Mouse (Mus musculus): ENCODE data around the gene Ifi35.
"Not testable (repeated sequence)": the region's sequence is repeated elsewhere in the genome, so short reads cannot be mapped to it uniquely, and the experiment has no call there.

Ifi35 gene

DNA sequence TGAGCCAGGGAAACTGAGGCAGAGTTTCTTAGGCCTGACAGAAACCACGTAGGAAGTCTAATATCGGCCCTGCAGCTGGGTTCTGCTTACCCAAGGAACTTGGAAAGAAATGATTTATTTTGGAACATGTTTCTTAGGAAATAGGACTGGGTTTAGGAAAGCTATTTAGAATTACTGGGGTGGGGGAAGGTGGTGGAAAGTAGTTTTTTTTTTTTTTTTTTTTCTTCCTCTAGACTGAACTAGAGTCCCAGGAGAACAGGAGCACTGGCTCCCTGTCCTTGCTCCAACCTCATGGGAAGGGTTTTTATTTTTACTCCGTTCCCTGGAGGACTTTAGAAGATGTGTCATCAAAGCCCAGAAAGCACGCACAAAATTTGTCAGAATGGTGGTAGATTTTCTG, 20.9 kb downstream of the Ifi35 start:
- H3K27me3 ChIP-seq (ENCODE audit: control insufficient read depth, insufficient read depth, low read length, poor library complexity, severe bottlenecking), result peaks cover 4% of the 10 kb centered on the region; the same call in 1 of the 2 replicates
- DNase-seq (ENCODE audit: low read depth, low spot score), result no peak
- no peaks in the 10 kb centered on the region for H3K36me3 ChIP-seq (ENCODE audit: control insufficient read depth, insufficient read depth, low read length, poor library complexity, severe bottlenecking)

DNA sequence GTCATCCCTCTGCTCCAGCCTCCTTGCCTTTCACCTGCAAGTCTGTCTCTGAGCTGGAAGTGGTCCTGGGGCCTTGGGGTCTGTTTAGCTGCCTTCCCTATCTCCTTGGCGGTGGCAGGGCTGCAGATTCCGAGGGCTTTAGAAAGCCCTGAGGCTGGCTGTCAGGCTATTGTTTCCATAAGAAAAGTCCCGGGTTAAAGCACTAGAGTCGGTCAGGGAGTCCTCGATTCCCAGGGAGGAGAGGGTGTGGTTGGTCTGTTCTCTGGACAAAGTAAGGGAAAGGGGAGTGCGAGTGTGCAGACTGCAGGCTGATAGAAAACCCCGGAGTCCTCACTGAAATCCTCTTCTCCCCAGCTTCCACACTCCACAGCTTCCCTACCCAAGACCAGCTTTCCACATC, 22.0 kb downstream of the Ifi35 start:
- Histone ChIP-seq H3K27me3 (ENCODE audit: control insufficient read depth, insufficient read depth, low read length, poor library complexity, severe bottlenecking) (peaks cover 4% of the 10 kb centered on the region; the same call in 1 of the 2 replicates), H3K36me3 (ENCODE audit: control insufficient read depth, insufficient read depth, low read length, poor library complexity, severe bottlenecking) (no peaks in the 10 kb centered on the region)
- DNase-seq (ENCODE audit: low read depth, low spot score), result no peak

DNA sequence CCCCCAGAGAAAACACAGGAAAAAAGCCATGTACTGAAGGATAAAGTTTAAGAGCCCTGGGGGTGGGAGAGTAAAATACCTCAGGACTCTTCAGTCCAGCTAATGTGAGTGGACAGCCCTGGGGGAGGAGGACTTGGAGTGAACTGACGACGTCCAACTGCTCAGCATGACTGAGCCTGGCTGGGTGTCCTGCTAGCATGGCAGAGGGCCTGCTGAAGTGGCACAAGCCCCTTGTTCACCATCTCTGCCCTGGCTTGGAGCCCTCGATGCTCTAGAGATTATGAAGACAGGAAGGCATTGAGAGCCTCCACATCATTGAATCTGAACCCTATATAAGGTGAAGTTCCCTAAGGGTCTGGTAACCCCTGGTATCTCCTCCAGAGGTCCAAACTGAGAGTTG, 23.7 kb downstream of the Ifi35 start:
- Histone ChIP-seq H3K27me3 (ENCODE audit: control insufficient read depth, insufficient read depth, low read length, poor library complexity, severe bottlenecking) (peaks cover 4% of the 10 kb centered on the region; the same call in 1 of the 2 replicates), H3K36me3 (ENCODE audit: control insufficient read depth, insufficient read depth, low read length, poor library complexity, severe bottlenecking) (no peaks in the 10 kb centered on the region)
- no peak for DNase-seq (ENCODE audit: low read depth, low spot score)

DNA sequence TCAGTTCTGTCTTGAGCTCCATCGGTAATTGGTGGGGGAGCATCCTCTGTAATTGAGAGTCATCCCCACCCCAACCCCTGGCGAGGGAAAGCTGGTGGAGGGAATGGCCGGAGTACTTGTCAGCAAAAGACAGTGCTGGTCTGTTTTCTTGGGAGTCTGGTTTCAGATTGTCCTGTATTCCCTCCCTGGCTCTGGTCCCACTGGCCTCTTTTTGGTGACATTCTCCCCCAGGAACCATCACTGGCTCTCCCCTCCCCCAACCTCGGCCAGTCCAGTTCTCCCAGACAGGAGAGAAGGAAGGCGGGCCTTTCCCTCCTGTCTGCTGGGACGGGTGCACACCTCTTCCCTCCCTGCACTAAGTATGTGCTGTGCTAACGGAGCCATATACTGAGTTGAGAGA, 24.1 kb downstream of the Ifi35 start:
- no peak for DNase-seq (ENCODE audit: low read depth, low spot score)
- H3K36me3 ChIP-seq (ENCODE audit: control insufficient read depth, insufficient read depth, low read length, poor library complexity, severe bottlenecking), result no peaks in the 10 kb centered on the region
- peaks cover 4% of the 10 kb centered on the region; the same call in 1 of the 2 replicates for H3K27me3 ChIP-seq (ENCODE audit: control insufficient read depth, insufficient read depth, low read length, poor library complexity, severe bottlenecking)

DNA sequence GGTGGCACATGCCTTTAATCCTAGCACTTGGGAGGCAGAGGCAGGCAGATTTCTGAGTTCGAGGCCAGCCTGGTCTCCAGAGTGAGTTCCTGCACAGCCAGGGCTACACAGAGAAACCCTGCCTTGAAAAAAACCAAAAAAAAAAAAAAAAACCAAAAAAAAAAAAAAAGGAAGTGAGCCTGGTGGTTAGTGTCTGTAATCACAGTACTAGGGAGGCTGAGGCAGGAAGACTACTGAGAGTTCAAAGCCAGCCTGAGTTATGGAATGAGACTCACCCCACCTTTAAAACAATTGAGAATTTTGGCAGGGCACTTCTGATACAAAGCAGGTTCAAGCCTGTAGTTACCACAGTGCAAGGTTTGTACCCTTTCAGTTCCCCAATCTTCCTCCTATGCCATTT, 25.5 kb downstream of the Ifi35 start:
- DNase-seq (ENCODE audit: low read depth, low spot score); H3K36me3 ChIP-seq (ENCODE audit: control insufficient read depth, insufficient read depth, low read length, poor library complexity, severe bottlenecking); H3K27me3 ChIP-seq (ENCODE audit: control insufficient read depth, insufficient read depth, low read length, poor library complexity, severe bottlenecking): not testable (repeated sequence)

DNA sequence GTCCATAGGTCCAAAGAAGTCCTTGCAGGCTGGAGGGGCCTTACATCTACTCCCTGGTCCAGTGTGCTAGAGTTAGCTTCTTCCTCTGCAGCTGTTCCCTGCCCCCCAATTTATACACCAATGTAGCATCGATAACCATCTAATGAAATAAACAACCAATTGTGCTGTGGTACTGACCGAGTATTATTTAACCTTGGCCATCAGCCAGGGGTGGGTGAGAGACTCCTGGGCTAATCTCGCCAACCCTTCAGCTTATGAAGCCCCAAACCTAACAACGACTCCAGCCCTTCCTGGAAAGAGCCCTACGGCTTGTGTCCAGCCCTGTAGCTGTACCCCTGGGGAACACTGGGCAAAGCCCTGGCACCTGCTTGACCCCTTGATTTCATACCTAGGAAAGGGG, 26.1 kb downstream of the Ifi35 start:
- DNase-seq (ENCODE audit: low read depth, low spot score), result no peak
- no peaks in the 10 kb centered on the region for H3K36me3 ChIP-seq (ENCODE audit: control insufficient read depth, insufficient read depth, low read length, poor library complexity, severe bottlenecking)
- no peaks in the 10 kb centered on the region for H3K27me3 ChIP-seq (ENCODE audit: control insufficient read depth, insufficient read depth, low read length, poor library complexity, severe bottlenecking)

DNA sequence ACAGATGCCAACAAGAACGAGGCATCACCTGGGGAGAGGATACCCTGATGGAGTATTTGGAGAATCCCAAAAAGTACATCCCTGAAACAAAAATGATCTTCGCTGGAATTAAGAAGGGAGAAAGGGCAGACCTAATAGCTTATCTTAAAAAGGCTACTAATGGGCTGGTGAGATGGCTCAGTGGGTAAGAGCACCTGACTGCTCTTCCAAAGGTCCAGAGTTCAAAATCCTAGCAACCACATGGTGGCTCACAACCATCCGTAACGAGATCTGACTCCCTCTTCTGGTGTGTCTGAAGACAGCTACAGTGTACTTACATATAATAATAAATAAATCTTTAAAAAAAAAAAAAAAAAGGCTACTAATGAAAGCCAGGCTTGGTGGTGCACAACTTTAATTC, 28.2 kb downstream of the Ifi35 start:
- H3K36me3 ChIP-seq (ENCODE audit: control insufficient read depth, insufficient read depth, low read length, poor library complexity, severe bottlenecking); DNase-seq (ENCODE audit: low read depth, low spot score): not testable (repeated sequence)

DNA sequence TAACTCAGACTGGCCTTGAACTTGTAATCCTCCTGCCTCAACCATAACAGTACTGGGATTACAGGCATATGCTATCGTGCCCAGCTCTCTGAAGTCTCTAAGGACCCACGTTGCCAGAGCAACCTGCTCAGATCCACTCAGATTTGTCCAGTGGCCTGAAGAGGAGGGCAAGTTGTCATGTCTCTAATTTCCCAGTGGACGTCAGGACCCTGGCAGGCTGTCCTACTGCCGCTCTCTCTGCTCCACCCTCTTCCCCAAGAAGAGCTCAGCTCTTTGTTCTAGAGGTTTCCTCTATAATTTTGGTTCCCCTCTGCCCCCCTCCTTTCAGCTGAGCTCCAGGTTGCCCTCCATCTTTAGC, 29.0 kb downstream of the Ifi35 start:
- no peaks in the 10 kb centered on the region for H3K36me3 ChIP-seq (ENCODE audit: control insufficient read depth, insufficient read depth, low read length, poor library complexity, severe bottlenecking)
- no peak for DNase-seq (ENCODE audit: low read depth, low spot score)
- H3K27me3 ChIP-seq (ENCODE audit: control insufficient read depth, insufficient read depth, low read length, poor library complexity, severe bottlenecking), result no peaks in the 10 kb centered on the region

More for the DNA sequence above, 28.2 kb downstream of the Ifi35 start:
- not testable (repeated sequence) for H3K27me3 ChIP-seq (ENCODE audit: control insufficient read depth, insufficient read depth, low read length, poor library complexity, severe bottlenecking)

DNA sequence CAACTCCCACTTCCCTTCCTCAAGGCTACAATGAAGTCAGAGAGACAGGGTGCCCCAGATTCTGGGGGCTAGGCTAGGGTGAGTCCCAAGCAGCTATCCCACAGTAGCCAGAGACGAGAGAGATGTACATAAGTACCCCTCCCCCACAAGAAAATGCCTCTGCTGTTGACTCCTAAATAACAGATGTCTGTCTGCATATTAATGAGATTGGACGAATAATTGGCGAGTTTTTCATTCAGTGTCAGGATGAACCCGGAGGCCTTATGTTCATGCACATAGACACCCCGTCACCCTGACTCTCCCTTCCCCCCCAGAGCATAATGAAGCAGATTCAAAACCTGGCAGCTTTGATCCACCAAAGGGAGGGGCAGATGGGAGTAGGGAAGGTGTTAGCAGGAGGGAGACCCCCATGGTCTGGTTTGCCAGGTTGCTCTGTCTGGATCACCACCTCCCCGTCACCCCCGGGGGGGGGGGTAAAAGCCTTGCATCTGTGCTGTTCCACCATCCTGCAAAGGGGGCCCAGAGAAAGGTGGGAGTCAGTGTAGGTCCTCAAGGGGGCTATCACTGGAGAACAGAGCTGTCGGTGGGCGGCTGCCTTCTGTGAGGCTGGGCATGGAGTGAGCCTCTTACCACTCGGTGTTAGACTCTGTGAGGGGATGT, 29.5 kb downstream of the Ifi35 start:
- DNase-seq (ENCODE audit: low read depth, low spot score), result no peak
- Histone ChIP-seq H3K36me3 (ENCODE audit: control insufficient read depth, insufficient read depth, low read length, poor library complexity, severe bottlenecking) (no peaks in the 10 kb centered on the region), H3K27me3 (ENCODE audit: control insufficient read depth, insufficient read depth, low read length, poor library complexity, severe bottlenecking) (no peaks in the 10 kb centered on the region)

DNA sequence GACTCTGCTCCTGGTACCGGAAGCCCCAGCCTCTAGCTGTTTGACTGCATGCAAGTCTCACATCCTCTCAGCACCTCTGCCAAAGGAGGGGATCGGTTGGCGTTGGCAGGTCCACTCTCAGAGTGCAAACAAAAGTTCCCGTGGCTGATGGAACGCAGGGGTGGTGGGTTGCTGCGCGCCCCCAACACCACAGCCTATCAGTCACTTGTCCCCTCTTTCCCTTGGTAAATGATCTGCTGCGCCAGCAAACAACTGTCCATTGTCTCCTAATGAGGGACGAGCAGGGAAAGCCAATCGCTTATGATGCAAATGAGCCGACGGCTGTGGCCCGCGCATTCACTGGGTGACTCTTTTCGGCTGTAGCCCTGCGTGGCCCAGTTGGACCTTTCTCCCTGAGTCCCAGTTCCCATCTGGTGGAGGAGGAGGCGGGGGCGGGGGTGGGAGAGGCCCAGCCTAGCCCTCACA, 31.0 kb downstream of the Ifi35 start:
- Histone ChIP-seq H3K36me3 (ENCODE audit: control insufficient read depth, insufficient read depth, low read length, poor library complexity, severe bottlenecking) (no peaks in the 10 kb centered on the region), H3K27me3 (ENCODE audit: control insufficient read depth, insufficient read depth, low read length, poor library complexity, severe bottlenecking) (no peaks in the 10 kb centered on the region)
- DNase-seq (ENCODE audit: low read depth, low spot score), result no peak

DNA sequence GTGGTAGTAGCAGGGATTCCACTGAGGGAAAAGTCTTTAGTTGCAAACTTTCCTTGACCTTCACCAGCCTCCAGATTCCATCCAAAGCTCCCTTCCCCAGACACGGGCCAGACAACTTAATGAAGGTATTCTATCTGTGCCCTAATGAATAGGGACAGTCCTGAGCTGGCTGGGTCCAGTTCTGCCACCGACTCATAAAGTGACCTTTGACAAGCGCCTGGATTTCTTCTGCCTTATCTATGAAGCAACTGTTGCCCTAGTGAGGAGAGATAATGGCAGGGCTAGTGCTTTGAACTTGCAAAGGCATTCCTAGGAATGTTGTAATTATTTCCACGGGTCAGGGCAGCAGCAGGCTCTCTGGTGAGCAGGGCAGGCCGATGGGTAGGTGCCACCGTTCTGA, 32.7 kb downstream of the Ifi35 start:
- no peak for DNase-seq (ENCODE audit: low read depth, low spot score)
- no peaks in the 10 kb centered on the region for H3K27me3 ChIP-seq (ENCODE audit: control insufficient read depth, insufficient read depth, low read length, poor library complexity, severe bottlenecking)

DNA sequence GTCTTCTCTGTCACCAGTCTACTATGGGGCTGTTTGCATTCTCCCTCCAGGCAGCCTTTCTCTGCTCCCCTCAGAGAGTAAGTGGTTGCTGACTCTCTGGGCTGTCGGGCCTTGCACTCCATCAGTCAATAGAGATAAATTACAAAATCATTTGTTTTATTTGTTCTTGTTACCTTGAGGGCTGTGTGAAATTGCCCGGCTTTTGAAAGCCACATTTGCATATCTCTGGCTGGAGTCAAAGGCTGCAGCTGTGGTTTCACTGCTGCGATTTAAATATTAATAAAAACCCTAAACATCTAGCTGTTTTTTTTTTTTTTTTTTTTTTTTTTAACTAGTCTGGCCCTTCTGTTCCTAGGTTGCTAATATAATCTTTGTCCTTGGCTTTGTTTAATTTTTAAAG, 35.6 kb downstream of the Ifi35 start:
- Histone ChIP-seq H3K27me3 (ENCODE audit: control insufficient read depth, insufficient read depth, low read length, poor library complexity, severe bottlenecking) (no peaks in the 10 kb centered on the region), H3K36me3 (ENCODE audit: control insufficient read depth, insufficient read depth, low read length, poor library complexity, severe bottlenecking) (no peaks in the 10 kb centered on the region)
- DNase-seq (ENCODE audit: low read depth, low spot score), result no peak

More for the DNA sequence above, 32.7 kb downstream of the Ifi35 start:
- H3K36me3 ChIP-seq (ENCODE audit: control insufficient read depth, insufficient read depth, low read length, poor library complexity, severe bottlenecking), result no peaks in the 10 kb centered on the region

DNA sequence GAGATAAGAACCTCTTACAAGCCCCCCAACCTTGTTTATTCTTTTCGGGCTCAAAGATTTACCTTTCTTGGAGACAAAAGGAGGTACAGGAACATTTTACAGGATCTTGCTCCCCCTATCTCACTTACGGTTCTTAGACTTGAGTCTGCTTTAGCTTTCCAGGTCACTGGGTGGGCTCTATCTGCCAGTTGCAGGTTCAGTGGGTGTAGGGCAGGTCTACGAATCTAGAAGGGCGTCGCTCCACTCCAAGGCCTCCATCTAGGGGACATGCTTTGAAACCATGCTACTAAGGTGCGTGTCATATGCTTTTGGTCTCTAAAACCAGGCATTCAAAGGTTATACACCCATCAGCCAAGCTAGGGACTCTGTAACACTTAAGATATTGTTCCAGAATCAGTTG, 36.0 kb downstream of the Ifi35 start:
- no peaks in the 10 kb centered on the region for H3K36me3 ChIP-seq (ENCODE audit: control insufficient read depth, insufficient read depth, low read length, poor library complexity, severe bottlenecking)
- no peak for DNase-seq (ENCODE audit: low read depth, low spot score)
- H3K27me3 ChIP-seq (ENCODE audit: control insufficient read depth, insufficient read depth, low read length, poor library complexity, severe bottlenecking), result no peaks in the 10 kb centered on the region

DNA sequence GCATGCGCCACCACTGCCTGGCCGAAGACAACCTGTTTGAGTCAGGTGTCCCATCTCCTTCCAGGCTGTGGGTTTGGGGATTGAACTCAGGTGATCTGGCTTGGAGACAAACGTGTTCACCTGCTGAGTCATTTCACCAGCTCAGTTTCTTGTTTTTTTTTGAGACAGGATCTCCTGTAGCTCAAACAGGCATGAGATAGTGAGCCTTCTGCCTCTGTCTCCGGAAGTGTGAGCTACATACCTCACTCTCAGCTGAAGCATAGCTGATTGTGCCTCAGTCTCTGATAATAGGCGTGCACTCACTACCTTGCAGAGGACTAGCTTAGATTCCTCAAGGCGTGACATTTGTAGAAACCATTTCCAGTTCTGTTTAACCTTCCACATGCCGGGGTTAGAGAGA, 36.6 kb downstream of the Ifi35 start:
- Histone ChIP-seq H3K36me3 (ENCODE audit: control insufficient read depth, insufficient read depth, low read length, poor library complexity, severe bottlenecking) (no peaks in the 10 kb centered on the region), H3K27me3 (ENCODE audit: control insufficient read depth, insufficient read depth, low read length, poor library complexity, severe bottlenecking) (no peaks in the 10 kb centered on the region)
- DNase-seq (ENCODE audit: low read depth, low spot score), result no peak

DNA sequence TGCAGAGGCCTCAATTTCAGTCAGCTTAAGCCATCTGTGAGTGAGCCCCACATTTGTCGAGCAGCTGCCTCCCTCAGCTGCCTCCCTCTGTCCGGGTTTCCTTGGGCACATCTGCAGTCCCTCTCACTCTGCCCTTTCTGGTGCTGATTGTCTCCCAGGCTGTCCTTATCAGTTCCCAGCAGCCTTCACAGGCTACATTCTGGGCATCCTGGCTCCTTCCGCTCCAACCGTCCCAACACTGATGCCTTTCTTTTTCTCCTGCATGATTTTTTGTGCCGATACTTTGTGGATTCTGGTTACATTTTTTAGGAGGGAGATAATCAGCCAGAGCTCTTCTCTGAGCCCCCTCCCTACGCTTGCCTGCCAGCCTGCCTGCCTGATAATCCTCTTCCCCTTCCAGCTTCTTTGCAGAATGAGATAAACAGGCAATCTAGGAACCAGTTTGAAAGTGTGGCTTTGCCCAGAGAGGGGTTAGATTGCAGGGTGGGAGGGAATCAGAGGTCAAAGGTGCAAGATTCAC, 37.4 kb downstream of the Ifi35 start:
- Histone ChIP-seq H3K27me3 (ENCODE audit: control insufficient read depth, insufficient read depth, low read length, poor library complexity, severe bottlenecking) (no peaks in the 10 kb centered on the region), H3K36me3 (ENCODE audit: control insufficient read depth, insufficient read depth, low read length, poor library complexity, severe bottlenecking) (no peaks in the 10 kb centered on the region)
- DNase-seq (ENCODE audit: low read depth, low spot score), result no peak

DNA sequence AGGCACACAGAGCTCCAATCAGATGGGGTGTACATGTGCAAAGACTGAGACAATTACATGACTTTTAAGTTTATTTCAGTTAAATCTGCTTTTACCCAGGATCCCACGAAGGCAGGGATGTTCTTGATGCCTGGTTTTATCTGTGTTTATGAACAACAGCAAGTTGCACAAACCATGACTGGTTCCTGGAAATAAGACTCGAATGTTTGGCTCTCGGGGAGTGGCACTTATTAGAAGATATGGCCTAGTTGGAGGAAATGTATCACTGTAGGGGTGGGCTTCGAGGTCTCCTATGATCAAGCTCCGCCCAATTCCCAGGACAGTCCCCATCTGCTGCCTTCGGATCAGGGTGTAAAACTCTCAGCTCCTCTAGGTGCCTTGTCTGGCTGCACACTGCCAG, 37.9 kb downstream of the Ifi35 start:
- H3K36me3 ChIP-seq (ENCODE audit: control insufficient read depth, insufficient read depth, low read length, poor library complexity, severe bottlenecking), result no peaks in the 10 kb centered on the region
- DNase-seq (ENCODE audit: low read depth, low spot score), result no peak
- no peaks in the 10 kb centered on the region for H3K27me3 ChIP-seq (ENCODE audit: control insufficient read depth, insufficient read depth, low read length, poor library complexity, severe bottlenecking)

All from splenic B cell, adult 2 months (primary cell).